Mouse (Mus musculus): ENCODE measurements around the gene Tmem184b. TPM values are rescaled to one million over a fixed set of nuclear protein-coding genes. Genes with fewer than 3 reads are reported as not detected.
A peak's percentile ranks its signal among the peaks of the same experiment; 100 is the strongest.

The Tmem184b gene
- total and polyA plus RNA-seq, 3 experiments, result 7.1 to 42.7 (median 21.1) TPM

DNA sequence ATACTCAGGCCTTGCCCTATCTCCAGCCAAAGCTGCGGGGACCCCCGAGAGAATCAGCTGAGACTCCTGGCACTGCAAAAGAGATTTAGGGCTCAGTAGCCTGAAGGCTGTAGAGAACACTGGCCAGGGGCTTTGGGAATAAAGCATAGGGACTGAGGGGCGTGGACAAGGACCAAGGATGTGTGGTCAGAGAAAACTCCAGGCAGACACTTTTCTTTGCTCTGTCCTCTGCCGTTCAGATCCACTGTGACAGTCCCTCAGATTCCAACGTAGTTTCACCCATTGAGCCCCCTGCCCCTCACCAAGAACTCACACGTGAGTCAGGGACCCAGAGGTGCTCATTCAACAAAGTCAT is 38.9 kb upstream of the Tmem184b start:
- Histone ChIP-seq H3K36me3 (replicated peaks in 1 of 2; ENCODE audit: control insufficient read depth in 1 of 2, insufficient read depth in 1 of 2, low read length in 1 of 2) (peaks cover 5 to 16% of the 10 kb centered on the region in 2 experiments), H3K4me2 (ENCODE audit: insufficient read depth, low read depth, poor library complexity, severe bottlenecking) (peak overlapping the region; percentile 80), H3K27me3 (replicated peaks) (peaks cover 42% of the 10 kb centered on the region), H3K27ac (ENCODE audit: insufficient read depth, low read depth) (no peak overlapping the region), H3K4me1 (ENCODE audit: control insufficient read depth in 1 of 2, insufficient read depth in 2 of 2) (peaks cover 0 to 5% of the 10 kb centered on the region in 2 experiments; a peak in 1 of 4 replicates), H3K9ac (ENCODE audit: insufficient read depth, low read depth) (peak overlapping the region; percentile 89), H3K79me2 (replicated peaks; ENCODE audit: control insufficient read depth, extremely low read depth, insufficient read depth, poor library complexity, severe bottlenecking) (no peaks in the 10 kb centered on the region), H3K9me3 (replicated peaks; ENCODE audit: low read length) (no peaks in the 10 kb centered on the region), H3K4me3 (replicated peaks in 1 of 3; ENCODE audit: low read depth in 2 of 3, low read length in 2 of 3, poor library complexity in 1 of 3) (peak overlapping the region; percentile 30 to 59 (median 39))
- no peak for DNase-seq (ENCODE audit: extremely low read depth)
- TF ChIP-seq ZKSCAN1 (IDR thresholded peaks at IDR 0.05; ENCODE audit: borderline replicate concordance, low read depth, low read length), result no peak
- dilution Hi-C loops (cut with MboI; ENCODE audit: extremely low pct_ligation_motif_present, extremely low pct_unique_long_range_greater_than_20kb, low sequenced_read_pairs) (no loop called here), in situ Hi-C loops (cut with MboI; ENCODE audit: low pct_ligation_motif_present, low pct_unique_long_range_greater_than_20kb, low sequenced_read_pairs) (no loop called here)

DNA sequence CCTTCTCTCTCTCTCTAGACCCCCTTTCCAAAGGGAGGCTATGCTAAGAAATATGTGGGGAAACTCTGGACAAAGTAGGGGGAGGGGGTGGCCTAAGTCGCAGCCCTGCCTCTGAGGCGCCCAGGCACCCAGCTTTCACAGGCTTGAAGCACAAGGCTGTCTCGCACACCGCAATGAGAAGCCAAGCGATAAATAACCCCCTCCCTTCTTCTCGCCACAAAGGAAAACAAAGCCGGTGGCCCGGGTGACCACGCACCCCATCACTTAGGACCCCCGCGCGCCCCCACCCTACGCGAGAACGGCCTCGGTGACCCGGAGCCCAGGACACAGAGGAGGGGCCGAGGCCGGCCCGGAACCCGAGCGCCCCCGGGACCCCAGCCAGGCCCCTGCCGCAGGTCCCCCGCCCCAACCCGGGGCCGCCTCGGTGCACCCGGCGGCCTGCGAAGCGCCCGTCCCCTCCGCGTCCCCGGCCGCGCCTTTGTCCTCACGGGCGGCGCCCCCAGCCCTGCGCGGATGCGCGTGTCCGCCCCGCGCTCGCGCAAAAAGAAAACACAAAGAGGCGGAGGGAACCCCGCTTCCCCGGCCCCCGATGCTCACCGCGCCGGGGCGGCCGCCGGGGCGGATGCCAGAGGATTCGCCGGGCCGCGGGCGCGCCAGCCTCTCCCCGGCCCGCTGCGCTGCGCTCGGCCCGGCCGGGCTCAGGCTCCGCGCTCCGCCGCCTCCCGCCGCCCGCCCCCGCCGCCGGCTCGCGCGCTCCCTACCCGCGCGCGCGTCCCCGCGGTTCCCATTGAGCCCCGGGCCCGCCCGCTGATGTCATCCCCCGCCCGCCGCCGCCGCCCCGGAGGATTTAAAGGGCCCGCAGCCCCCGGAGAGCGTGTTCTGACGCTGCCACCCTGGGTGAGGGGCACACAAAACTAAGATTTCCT is 38.2 kb upstream of the Tmem184b start:
- no peak overlapping the region for H3K27ac ChIP-seq (ENCODE audit: insufficient read depth, low read depth)
- peak overlapping the region; percentile 89 for H3K9ac ChIP-seq (ENCODE audit: insufficient read depth, low read depth)
- in situ Hi-C loops (cut with MboI; ENCODE audit: low pct_ligation_motif_present, low pct_unique_long_range_greater_than_20kb, low sequenced_read_pairs) (no loop called here), dilution Hi-C loops (cut with MboI; ENCODE audit: extremely low pct_ligation_motif_present, extremely low pct_unique_long_range_greater_than_20kb, low sequenced_read_pairs) (no loop called here)
- peaks cover 5 to 23% of the 10 kb centered on the region in 2 experiments for H3K36me3 ChIP-seq (replicated peaks in 1 of 2; ENCODE audit: control insufficient read depth in 1 of 2, insufficient read depth in 1 of 2, low read length in 1 of 2)
- no peak for DNase-seq (ENCODE audit: extremely low read depth)
- H3K4me2 ChIP-seq (ENCODE audit: insufficient read depth, low read depth, poor library complexity, severe bottlenecking), result peak overlapping the region; percentile 80
- no peaks in the 10 kb centered on the region for H3K9me3 ChIP-seq (replicated peaks; ENCODE audit: low read length)
- TF ChIP-seq TCF12 (IDR thresholded peaks at IDR 0.05; ENCODE audit: low read depth, low read length) (0 out of 2 replicates have a peak, but pooled peaks have one; percentile 7), HCFC1 (IDR thresholded peaks at IDR 0.05; ENCODE audit: low read depth, low read length) (peak; percentile 13; the same call in 1 of the 2 replicates), USF2 (conservative IDR thresholded peaks at IDR 0.05; ENCODE audit: low read depth, low read length) (no peak), POLR2A (IDR thresholded peaks at IDR 0.05; ENCODE audit: low read depth, low read length) (peak; percentile 29; the same call in 1 of the 2 replicates)
- H3K79me2 ChIP-seq (replicated peaks; ENCODE audit: control insufficient read depth, extremely low read depth, insufficient read depth, poor library complexity, severe bottlenecking), result no peaks in the 10 kb centered on the region
- peak overlapping the region; percentile 37 to 72 (median 59) for H3K4me3 ChIP-seq (replicated peaks in 1 of 3; ENCODE audit: low read depth in 2 of 3, low read length in 2 of 3, poor library complexity in 1 of 3)
- H3K4me1 ChIP-seq (ENCODE audit: control insufficient read depth in 1 of 2, insufficient read depth in 2 of 2), result peaks cover 0 to 5% of the 10 kb centered on the region in 2 experiments; a peak in 1 of 4 replicates
- peaks cover 43% of the 10 kb centered on the region for H3K27me3 ChIP-seq (replicated peaks)

DNA sequence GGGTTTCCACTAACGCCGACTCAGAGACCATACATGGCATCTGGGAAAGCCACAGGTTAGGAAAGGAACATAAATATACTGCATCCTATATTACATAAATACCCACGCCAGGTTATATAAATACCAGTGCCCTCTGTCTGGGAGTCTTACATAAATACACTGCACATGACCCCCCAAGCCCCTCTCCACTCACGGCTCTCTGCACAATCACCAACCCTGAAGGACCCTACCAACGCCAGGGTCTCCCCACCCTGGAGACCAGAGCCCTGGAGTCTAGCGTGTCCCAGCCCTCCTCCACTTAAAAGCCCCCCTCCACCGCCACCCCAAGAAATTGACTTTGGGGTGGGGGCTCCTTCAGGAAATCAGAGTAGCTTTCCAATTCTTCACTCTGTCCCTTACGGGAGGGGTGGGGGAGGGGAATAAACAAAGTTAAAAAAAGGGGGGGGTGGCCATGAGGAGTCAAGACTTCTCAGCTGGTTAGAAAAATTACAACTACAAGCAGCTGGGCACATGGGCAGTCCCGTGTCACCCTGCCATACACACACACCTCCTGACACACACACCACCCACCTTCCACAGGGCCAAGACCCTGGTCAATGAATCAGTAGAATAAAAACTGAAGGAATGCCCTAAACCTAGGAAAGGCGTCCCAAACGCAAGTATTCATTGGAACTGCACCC is 37.4 kb upstream of the Tmem184b start:
- Histone ChIP-seq H3K4me3 (replicated peaks in 1 of 3; ENCODE audit: low read depth in 2 of 3, low read length in 2 of 3, poor library complexity in 1 of 3) (peak overlapping the region; percentile 37 to 72 (median 59)), H3K27me3 (replicated peaks) (peaks cover 42% of the 10 kb centered on the region), H3K9ac (ENCODE audit: insufficient read depth, low read depth) (peak overlapping the region; percentile 89; the same call in 1 of the 2 replicates), H3K4me2 (ENCODE audit: insufficient read depth, low read depth, poor library complexity, severe bottlenecking) (peak overlapping the region; percentile 80), H3K79me2 (replicated peaks; ENCODE audit: control insufficient read depth, extremely low read depth, insufficient read depth, poor library complexity, severe bottlenecking) (no peaks in the 10 kb centered on the region), H3K36me3 (replicated peaks in 1 of 2; ENCODE audit: control insufficient read depth in 1 of 2, insufficient read depth in 1 of 2, low read length in 1 of 2) (peaks cover 5 to 30% of the 10 kb centered on the region in 2 experiments), H3K4me1 (ENCODE audit: control insufficient read depth in 1 of 2, insufficient read depth in 2 of 2) (peaks cover 0 to 5% of the 10 kb centered on the region in 2 experiments; a peak in 1 of 4 replicates), H3K9me3 (replicated peaks; ENCODE audit: low read length) (no peaks in the 10 kb centered on the region), H3K27ac (ENCODE audit: insufficient read depth, low read depth) (no peak overlapping the region)
- in situ Hi-C loops (cut with MboI; ENCODE audit: low pct_ligation_motif_present, low pct_unique_long_range_greater_than_20kb, low sequenced_read_pairs) (no loop called here), dilution Hi-C loops (cut with MboI; ENCODE audit: extremely low pct_ligation_motif_present, extremely low pct_unique_long_range_greater_than_20kb, low sequenced_read_pairs) (no loop called here)
- DNase-seq (ENCODE audit: extremely low read depth), result no peak
- no peak for TF ChIP-seq MAX (IDR thresholded peaks at IDR 0.05; ENCODE audit: low read length)
- TF ChIP-seq CHD1 (IDR thresholded peaks at IDR 0.05; ENCODE audit: low read depth, low read length), result no peak
- peak; percentile 37; the same call in 1 of the 2 replicates for TF ChIP-seq MXI1 (IDR thresholded peaks at IDR 0.05; ENCODE audit: low read depth, low read length)
- TF ChIP-seq HCFC1 (IDR thresholded peaks at IDR 0.05; ENCODE audit: low read depth, low read length), result no peak
- TF ChIP-seq BHLHE40 (IDR thresholded peaks at IDR 0.05; ENCODE audit: low read depth, low read length), result peak; percentile 73
- TF ChIP-seq JUN (IDR thresholded peaks at IDR 0.05; ENCODE audit: insufficient read depth, low read depth, low read length), result no peak
- no peak for TF ChIP-seq UBTF (IDR thresholded peaks at IDR 0.05; ENCODE audit: low read depth, low read length)
- TF ChIP-seq ETS1 (conservative IDR thresholded peaks at IDR 0.05; ENCODE audit: low read depth, low read length), result no peak
